Mouse (Mus musculus): ENCODE results near the gene Stard13. TPM values are rescaled to one million over a fixed set of nuclear protein-coding genes. Genes with fewer than 3 reads are reported as not detected.
A peak's percentile ranks its signal among the peaks of the same experiment; 100 is the strongest.

Gene Stard13
- total RNA-seq (2021) = 10 to 100 TPM; 12.3 to 14.9 TPM

DNA sequence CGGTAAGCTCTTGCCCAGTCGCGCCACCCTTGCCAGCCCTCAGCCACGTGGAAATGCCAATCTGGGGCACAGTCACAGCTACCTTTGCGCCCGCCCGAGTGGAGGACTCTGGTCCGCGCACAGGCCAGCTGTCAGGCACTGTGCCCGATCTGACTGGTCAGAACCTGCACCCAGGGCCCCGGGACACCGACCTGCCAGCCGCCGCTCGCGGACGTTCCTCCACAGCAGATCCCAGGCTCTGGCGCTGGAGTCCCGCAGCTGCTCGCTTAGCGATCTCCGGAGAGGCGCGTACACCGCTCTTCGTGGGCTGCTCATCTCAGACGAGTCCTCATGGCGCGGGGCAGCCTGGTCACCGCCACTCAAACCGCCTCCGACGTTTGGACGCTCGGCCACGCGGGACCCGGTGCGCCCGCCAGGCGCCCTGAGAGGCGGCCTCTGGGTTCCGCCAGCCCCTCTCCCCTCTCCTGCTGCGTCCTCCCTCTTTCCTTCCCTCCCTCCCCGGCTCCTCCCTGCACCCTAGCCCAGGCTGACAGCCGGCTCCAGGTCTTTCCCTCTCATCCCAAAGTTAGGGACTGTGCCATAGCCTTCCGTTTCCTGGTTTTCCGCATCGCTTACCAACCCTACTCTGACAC, at the start of gene Stard13:
Gene Stard13 (minus strand): TSS at position 437 of the 632 bp plus-strand sequence.
- intact Hi-C loops (cut with DNase I) = loop anchor here (10.0 kb wide), 1 partner anchor 131 kb away; no protein-coding TSS in a partner anchor
- DNase-seq = peak; percentile 29

DNA sequence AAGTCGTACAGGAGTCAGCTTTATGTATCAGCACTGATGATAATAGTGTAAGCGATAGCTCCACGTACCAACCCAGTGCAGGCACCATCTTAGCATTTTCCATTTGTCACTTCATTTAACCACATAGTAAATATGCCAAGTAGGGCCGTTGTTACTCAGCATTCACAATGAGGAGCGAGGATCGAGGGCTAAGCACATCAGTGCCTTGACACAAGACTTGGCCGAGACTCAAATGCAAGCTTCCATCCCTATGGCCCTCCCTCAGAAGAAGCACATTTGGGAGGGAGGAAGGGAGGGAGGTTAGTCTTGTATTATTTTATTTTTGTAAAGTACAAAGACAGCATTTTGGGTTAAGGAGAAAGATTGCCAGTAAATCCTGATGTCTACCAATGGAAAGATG, 45.9 kb upstream of the Stard13 start:
- intact Hi-C loops (cut with DNase I) = no loop called here
- no peak for DNase-seq

DNA sequence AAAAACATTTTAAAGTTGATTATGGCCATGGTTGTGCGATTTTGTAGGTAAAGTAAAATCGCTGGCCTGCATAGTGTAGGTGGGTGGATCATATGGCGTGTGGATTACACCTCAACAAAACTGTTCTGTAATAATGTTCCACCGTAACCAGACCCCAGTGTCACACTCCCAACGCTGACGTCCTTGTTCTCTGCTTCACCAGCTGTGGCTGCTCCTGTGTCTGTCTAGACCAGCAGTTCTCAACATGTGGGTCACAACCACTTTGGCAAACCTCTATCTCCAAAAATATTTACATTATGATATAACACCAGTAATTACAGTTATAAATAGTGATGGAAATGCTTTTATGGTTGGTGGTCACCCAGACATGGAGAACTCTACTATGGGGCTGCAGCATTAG, 44.3 kb upstream of the Stard13 start:
- intact Hi-C loops (cut with DNase I) = no loop called here

DNA sequence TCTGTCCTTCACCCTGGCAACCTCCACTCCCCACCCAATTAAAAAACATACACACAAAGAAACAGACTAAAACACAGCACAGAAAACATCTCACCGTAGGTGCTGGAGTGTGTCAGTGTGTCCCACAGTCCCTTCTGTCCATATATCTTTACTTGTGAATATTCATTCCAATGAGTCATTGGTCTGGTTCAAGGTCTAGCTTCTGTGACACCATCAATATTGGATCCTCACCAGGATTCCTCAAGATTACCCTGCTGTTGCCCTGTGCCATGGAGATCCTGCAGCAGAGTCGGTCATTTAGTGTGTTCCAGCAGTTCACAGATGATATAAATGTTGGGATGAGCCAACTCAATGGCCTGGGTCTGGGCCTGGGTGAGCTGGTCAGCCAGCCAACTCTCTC, 42.4 kb upstream of the Stard13 start:
- intact Hi-C loops (cut with DNase I) = no loop called here
- no peak for DNase-seq

More for the DNA sequence above, 44.3 kb upstream of the Stard13 start:
- no peak for DNase-seq

DNA sequence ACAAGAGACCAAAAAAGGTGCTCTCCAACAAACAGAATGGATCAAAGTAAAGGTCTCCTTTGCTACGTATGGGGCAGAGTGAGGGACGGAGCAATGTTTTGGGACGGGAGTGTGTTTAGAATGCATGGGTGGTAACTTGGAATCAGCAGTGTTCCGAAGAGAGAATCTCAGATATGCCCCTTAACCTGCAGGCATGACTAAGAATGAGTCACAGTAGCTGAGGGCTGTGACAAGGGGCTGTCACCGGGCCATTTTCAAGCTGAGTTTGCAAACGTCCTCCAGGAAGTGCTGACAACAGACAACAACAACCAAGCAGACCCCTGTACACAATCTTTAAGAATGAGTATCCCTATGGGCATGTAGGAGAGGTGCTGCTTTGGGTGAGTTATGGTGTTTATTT, 40.6 kb upstream of the Stard13 start:
- DNase-seq = no peak
- intact Hi-C loops (cut with DNase I) = no loop called here

DNA sequence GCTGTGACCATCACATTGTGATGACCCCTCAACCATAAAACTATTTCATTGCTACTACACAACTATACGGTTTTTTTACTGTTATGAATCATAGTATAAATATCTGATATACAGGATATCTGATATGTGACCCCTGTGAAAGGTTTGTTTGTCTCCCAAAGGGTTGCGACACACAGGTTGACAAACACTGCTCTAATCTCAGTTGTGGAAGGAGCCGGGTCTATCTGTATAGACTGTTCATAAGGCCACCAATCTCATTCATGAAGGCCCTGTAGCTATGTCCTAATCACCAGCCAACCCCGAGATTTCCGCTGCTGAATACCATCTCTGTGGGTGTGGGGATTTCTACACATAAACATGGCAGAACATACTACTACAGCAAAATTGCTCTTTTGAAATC, 37.2 kb upstream of the Stard13 start:
- intact Hi-C loops (cut with DNase I) = no loop called here
- no peak for DNase-seq

DNA sequence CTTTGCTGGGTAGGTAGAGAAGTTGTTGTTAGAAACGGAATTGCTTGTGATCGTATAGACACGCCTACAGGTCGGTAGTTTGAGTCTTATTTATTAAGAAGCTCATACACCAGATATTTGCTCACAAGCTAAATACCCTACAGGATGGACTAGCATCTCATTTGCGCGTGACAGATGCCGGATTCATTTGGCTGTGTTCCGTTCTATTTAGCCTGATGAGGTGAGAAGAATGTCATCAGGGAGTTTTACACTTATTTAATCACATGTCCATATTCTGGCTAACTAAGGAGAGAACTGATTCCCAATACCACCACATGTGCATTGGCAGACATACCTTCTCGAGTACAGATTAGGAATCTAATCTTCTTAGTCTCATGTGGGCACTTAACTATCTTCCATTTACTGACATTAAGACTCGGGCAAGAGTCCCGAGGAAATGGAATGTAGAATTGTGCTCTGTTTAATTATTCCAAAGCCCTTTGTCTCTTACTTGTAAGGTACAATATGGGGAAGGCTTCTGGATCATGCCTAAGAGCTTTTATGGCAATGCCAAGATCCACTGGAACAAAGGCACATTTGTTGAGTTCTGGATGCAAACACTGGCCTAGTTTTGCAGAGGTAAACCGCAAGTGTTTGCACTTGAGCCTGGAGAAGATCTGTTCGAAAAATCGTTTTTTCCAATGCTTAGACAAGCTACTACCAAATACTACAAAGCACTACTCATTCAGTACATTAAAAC, 33.4 kb upstream of the Stard13 start:
- intact Hi-C loops (cut with DNase I) = no loop called here

DNA sequence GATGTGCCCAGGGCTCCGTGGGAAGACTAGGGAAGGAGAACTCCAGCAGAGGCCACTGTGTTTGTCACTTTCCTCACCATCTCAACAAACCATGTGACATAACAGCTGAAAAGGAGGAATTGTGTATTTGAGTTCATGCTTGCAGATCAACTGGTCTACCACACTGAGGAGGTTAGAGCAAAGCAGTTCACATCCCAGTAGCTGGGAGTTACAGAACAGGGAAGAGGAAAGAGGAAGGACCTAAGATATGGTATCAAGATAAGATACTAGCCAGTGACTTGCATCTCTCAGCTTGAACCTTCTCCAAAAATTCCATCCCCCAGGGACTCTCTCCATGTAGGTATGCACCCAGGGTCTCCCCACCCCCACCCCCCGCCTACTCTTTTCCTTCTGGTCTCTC, 27.9 kb upstream of the Stard13 start:
- no peak for DNase-seq
- intact Hi-C loops (cut with DNase I) = no loop called here

More for the DNA sequence above, 33.4 kb upstream of the Stard13 start:
- no peak for DNase-seq

DNA sequence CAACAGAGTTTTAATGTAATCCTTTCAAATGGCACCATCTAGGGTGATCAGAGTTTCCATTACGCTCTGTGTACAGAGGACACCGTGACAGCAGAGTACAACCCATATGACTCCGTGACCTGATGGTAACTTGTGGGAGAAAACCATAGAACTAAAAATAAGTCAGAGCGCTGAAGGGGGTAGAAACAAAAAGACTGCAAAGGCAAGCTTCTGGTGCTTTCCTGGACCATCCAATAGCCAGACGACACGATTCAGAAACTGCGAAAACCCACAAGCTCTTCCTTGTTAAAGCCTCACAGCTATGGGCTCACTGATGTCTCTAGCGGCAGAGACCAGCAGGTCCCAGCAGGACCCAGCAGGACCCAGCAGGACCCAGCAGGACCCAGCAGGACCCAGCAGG, 18.6 kb upstream of the Stard13 start:
- intact Hi-C loops (cut with DNase I) = no loop called here
- no peak for DNase-seq

DNA sequence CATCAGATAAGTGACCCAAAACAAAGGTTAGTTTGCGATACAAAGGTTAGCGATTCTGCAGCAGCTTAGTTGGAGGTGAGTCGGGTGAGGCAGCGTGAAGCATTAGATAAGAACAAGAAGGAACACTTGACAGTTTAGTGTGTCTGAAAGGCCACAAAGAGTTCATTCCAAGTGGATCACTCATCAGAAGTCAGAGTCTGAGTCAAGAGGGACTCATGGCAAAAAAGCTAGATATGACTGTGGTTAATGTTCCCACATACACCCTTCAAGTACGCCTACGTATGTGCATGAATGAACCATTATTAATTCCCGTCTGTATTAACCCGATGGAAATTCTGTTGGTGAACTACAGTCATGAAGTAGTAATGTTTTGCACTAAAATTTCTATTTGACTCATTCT, 18.0 kb upstream of the Stard13 start:
- intact Hi-C loops (cut with DNase I) = no loop called here

DNA sequence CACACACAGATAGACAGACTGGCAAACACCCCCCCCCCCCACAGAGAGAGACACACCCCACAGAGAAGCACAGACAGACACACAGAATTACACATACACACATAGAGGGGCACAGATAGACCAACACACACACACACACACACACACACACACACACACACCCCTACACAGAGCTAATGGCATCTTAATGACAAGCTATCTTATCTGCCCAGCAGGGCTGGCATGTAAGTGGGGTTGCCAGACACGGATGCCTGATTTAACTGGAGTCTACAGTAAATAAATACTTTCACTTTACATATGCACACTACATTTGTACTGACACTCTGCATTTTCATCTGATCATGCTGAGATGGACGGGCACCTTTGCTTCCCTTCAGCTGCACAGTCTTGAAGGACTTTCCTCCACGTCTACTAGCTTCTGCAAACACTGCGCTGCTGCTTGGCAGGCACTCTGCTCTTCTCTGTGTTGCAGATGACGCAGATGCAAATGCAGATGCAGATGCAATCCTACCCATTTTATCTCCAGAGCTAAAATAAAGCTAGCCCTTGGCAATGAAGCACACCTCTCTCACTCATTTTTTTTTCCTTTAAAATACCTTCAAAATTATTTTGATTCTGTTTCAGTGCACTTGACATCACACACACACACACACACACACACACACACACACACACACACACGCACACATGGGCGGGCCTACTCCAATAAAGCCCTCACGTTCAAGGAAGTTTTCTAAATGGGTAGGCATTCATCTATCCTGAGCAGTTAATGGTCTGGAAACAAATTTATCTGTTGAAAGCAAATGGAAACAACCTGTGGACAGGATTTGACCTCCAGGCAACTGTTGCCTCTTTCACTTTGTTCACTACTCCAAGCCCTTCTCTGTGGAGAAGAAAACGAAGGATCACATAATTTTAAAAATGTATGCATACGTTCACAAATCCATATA, 15.3 kb upstream of the Stard13 start:
- DNase-seq = no peak
- intact Hi-C loops (cut with DNase I) = no loop called here

More for the DNA sequence above, 18.0 kb upstream of the Stard13 start:
- DNase-seq = no peak

DNA sequence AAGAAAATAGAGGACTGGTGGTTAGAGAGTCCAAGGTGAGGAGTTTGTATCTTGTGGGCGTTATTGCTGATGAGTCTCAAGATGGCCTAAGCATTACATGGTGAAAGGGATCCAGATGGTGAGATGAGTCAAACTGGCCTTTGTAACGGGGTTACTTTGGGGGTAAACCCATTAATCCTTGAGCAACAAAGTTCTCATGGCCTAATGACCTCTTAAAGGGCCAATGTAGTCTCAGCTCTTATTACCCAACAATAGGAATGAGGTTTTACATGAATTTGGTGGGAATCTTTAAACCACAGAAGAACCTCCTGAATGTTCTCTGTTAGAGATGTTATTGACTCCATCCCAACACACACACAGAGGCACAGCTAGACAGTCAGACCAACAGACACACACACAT, 14.4 kb upstream of the Stard13 start:
- intact Hi-C loops (cut with DNase I) = no loop called here
- no peak for DNase-seq

DNA sequence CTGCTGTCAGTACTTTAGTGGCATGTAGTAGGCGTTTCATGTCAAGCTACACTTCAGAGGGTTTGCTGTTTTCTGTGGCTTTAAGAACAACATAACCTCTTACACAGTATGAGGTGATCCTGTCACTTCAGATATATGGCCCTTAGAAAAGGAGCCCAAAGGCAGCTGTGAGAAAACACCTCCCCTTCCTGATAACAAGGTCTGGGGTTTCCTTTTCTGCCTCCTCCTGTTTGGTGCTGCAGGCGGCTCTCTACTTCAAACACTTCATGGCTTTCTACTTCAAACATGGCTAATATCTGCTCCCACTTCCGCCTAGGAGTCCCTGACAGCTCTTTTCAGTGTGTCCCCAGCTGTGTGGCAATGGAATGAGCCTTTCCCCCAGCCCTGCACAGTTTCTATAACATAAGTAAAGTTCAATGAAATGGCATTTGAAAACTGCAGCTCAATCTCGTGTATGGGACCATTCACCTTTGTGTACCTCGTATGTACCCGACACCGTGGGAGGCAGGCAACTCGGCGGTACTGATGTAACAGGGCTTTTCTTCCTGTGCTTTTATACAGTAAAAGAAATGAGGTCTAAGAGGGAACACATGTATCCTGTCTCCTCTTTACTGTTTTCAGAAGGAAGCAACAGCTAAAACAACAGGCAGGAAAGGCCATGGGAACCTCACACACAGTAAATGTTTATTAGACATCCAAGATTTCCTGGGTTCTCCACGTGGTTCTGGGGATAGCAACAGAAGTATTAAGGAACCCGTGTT, 13.7 kb upstream of the Stard13 start:
- intact Hi-C loops (cut with DNase I) = no loop called here
- no peak for DNase-seq

DNA sequence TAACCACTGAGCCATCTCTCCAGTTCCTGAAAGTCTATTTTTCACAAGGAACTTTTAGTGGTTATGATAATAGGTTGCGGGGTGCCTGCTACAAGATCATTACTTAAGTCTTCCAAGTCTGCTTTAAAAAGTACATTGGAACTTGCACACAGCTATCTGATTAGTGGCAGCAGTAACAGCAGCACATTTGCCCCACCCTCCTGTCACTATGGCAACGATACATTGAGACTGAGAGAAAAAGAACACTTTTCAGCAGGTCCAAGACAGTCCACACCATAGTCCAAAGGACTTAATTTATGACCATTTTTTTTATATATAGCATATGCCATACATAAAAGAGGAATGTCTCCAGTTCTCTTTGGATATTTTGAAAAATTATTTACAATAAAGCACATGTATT, 12.7 kb upstream of the Stard13 start:
- intact Hi-C loops (cut with DNase I) = no loop called here

DNA sequence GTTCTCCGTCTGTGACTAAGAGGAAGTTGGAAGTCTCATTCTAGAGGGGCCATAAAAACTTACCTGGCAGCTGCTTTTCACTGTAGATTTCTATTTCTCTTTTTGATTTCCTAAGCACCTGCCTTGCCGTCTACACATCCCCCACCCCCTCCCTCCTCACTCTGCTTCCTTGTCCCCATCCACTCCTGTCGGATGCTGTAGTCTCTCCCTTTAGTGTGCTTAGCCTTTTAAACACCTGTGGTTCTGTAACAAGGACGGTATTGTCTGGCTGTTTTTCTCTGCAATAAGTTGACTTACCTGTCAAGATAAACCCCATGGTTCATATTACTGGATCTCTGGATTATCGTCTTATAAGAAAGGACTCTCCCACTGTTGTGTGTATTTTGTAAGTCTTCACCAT, 11.9 kb upstream of the Stard13 start:
- intact Hi-C loops (cut with DNase I) = no loop called here
- DNase-seq = no peak

More for the DNA sequence above, 12.7 kb upstream of the Stard13 start:
- no peak for DNase-seq

DNA sequence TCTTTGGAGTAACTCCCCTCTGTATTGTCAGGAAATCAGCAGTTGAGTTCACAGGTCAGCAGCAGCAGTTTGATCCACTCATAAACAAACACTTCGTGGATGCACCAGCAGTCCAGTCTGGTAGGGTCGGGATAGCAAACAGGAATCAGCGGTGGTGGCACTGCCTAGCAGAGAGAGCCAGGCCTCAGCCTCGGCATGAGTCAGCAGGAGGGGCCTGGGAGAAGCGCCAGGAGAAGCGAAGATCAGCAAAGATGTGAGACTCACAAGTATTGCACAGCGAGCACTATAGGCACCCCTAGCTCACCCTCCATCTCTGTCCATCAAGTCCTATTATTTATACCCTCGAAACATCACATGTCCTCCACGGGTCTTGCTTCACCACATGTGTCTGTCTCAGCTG, 5.1 kb upstream of the Stard13 start:
- intact Hi-C loops (cut with DNase I) = loop anchor here (10.0 kb wide), 1 partner anchor 126 kb away; no protein-coding TSS in a partner anchor
- no peak for DNase-seq

DNA sequence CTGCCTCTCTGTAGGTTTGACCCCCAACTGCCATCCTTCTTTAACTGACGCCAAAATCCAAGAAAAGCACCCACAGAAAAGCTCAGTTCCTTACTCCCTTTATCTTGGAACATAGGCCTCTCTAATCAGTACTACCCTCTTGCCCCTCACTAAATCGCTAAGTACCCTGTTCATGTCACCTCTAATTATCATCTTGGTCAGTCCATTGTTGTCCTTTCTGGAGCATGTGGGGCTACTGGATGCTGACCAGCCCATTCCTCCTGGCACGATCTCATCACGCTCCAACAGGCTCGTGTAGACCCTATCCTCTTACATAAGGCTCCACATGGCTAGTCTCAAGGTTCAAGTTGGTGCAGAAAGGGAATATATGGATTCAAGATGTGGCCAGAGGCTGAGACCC, 2.8 kb upstream of the Stard13 start:
- no peak for DNase-seq
- intact Hi-C loops (cut with DNase I) = loop anchor here (10.0 kb wide), 1 partner anchor 128 kb away; no protein-coding TSS in a partner anchor

DNA sequence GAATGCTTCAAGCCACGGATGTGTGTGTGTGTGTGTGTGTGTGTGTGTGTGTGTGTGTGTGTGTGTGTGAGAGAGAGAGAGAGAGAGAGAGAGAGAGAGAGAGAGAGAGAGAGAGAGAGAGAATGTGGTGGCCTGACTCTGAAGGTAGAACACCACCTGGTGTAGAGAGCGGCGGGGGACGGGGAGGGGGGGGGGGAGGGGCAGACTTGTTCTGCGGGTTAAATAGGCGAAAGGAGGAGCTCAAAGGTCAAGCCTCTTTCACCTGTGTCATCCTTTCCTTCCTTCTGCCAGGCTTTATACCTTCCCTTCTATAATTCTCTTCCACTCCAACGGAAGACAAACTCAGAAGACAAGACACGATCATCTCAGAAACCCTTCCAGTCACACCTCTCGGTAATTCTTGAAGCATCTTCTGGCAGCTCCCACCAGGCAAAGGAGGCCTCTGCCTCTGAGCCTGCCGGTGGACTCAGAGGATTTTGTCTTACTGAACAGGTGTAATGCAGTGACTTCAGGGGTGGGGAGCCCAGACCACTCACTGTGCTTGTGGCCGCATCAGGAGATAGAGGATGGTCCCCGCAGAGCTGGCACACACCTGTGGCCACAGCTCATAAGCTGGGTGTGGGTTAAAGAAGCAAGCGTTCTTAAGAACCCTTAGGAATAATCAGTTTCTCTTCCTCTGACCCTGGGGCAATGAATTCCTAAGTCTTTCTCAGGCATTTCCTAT, 898 bp downstream of the Stard13 start:
- intact Hi-C loops (cut with DNase I) = loop anchor here (10.0 kb wide), 1 partner anchor 132 kb away; no protein-coding TSS in a partner anchor
- no peak for DNase-seq

DNA sequence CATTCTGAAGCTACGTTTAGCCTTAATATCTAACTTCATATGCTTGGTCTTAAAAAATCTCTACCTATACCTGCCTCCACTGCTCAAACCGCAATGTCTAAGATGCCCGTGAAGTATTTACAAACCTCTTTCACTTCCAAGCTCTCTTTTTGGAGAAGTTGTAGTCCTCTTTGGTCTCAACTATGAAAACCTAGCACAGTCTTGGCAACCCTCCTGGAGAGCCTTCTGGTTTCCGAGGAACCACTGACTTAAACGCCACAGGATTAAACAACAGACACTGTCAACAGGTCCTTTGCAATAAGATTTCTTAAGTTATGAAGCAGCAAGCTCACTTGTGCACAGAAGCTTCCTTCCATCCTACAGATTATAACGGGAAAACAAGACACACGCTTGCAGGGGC, 1.8 kb downstream of the Stard13 start:
- DNase-seq = no peak
- intact Hi-C loops (cut with DNase I) = loop anchor here (10.0 kb wide), 1 partner anchor 133 kb away; no protein-coding TSS in a partner anchor

DNA sequence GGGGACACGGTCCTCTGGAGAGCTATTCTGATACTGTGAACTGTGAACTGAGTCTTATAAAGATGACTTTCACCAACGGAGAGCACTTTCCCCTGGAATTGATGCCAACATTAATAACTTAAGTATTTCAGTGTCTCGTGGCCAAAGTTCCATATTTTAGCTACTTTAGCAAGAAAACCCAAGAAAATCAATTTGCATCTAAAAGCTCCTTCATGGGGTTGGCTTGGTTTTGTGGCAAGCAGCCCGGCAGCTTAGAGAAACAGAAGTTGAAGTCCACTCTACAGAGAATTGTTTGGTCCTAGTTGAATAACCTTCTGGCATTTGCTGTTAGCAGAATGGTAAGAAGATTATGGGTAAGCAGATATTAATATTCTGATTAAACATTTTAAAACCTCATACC, 2.2 kb downstream of the Stard13 start:
- intact Hi-C loops (cut with DNase I) = loop anchor here (10.0 kb wide), 1 partner anchor 133 kb away; no protein-coding TSS in a partner anchor
- no peak for DNase-seq
